Mouse (Mus musculus) kidney, adult 2 months (tissue): ENCODE data around the gene Akap2.

Experiments used
- CTCF ChIP-seq: fragments of 200-500 bp; conservative IDR thresholded peaks from 2 replicates; pipeline ENCODE4 v1.5.1; 2011; ENCODE audit warnings: low read depth, mild to moderate bottlenecking, control low read depth, low read length, moderate library complexity, mixed read lengths; ENCODE audit not compliant: insufficient read depth, insufficient read length
- POLR2A ChIP-seq: fragments of 200-500 bp; IDR thresholded peaks from one replicate; pipeline ENCODE4 v1.6.1; 2011; ENCODE audit warnings: low read depth, low read length, control low read depth

GRCm38 (mm10) chr4:57804902-57805301, 87.4 kb downstream of the Akap2 start:
- TF ChIP-seq CTCF (no peak), POLR2A (no peak)
